Mouse (Mus musculus) spleen, adult 12 weeks (tissue): ENCODE measurements around the gene Pinlyp.

ENCODE experiments used
- DNase-seq: peaks from one replicate; pipeline ENCODE4 v3.0.0; 2022; ENCODE audit warnings: low spot score

The Pinlyp gene

DNA sequence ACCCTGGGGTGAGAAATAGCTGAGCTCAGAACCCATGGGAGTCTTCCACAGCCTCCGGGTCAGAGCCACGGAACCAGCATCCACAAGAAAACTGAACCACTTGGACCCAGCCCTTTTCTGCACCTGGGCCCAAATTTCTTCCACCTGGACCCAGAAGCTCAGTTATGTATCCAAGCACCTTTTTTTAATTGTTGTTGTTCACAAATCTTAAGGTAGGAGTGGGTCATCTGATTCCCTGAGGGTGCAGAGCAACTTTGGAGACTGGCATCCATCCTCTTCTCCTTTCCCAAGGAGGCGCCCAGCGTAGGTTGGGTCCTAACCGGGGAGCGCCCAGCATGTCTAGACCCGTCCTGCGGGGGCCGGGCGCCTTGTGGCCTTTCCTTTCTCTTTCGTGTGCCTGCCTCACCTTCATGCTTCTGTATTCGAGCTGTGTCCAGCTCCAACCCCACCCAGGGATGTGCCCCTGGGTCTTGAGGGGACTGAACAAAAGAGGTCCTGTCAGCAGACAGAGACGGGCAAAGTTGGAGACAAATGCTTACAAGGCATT is at the start of gene Pinlyp, which contains the start of gene Xrcc1:
Pinlyp (minus strand) TSS at position 51 of the 547 bp plus-strand sequence.
Xrcc1 (plus strand) TSS at position 222 of the 547 bp plus-strand sequence.
- no peak for DNase-seq

DNA sequence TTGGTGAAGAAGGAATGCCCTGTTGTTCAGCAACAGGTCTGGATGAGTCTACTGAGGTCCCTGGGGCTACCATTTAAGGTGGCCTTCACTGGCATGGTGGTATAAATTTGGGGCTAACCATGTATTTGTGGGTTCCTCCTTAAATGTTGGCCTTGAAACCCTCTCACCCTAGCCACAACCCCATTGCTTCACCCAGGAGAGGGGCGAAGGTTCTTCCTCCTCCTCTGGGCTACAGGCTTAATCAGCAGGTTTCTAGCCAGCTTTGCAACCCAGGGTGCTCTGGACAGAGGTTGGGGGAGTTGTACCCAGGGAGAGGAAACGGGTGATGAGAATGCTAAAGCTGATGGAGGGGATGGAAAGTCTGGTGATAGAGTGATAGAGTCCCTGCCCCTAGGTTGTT is 49.5 kb upstream of the Pinlyp start:
- DNase-seq, result no peak

DNA sequence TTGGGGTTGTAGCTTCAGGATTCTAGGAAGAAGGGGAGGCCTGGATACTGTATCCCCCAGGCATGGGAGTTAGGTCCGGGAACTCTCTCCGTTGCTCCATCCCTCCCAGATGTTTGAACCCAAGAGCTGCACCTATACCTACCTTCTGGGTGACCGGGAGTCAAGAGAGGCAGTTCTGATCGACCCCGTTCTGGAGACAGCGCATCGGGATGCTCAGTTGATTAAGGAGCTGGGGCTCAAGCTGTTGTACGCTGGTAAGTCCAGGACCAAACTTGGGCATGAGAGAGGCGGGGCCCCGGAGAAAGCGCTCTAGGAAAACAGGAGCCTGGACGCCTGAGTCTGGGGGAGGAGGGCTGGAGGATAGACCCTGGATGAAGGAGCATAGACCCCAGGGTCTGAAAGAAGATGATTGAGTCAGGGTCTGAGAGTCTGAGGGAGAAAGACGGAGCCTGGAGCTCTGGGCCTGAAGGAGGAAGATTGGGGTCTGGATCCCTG is 48.4 kb upstream of the Pinlyp start:
- no peak for DNase-seq

DNA sequence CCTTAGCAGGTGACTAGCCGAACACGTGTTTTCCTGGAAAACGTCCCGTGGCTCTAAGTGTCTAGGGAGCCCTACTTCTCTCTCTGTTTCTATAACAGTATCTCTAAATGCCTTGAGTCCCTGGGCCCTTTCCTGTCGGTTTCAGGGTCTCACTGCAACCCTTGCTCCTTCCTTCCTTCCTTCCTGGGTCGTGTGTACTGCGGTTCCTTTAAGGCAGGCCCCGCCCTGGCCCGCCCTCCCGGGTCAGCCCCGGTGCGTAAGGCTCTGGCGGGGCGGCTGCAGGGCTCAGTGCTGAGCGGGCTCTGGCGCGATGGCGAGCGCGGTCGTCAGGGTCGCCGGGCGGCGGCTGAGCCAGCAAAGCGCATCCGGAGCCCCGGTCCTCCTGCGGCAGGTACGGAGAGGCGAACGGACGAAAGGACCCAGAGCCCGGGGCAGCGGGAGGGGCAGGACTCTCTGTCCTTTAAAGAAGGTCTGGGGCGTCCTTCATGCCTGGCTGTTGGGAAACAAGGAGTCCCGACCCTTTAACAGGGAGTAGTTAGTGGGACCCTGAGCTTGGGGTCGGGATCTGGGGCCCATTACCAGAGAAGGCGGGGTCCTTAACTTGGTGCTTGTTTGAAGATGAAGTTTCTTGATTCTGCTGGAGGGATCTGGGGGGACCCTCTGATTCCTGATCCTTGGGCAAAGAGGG is 47.8 kb upstream of the Pinlyp start:
- peak; percentile 58 for DNase-seq

DNA sequence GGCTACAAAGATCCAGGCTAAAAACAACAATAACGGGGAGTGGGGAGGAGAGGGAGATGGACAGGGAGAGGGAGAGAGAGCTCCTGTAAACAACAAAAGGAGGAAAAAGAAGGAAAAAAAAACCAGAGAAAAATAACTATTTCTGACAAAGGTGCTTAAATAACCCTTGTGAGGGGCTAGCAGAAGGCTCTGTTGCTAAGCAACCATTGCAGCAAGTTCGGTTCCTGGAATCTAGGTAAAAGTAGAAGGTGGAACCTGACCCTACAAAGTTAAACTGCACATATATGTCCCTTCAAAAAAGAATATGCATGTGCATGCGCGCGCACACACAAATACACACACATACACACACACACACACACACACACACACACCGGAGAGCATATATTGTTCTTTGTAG is 46.9 kb upstream of the Pinlyp start:
- no peak for DNase-seq

DNA sequence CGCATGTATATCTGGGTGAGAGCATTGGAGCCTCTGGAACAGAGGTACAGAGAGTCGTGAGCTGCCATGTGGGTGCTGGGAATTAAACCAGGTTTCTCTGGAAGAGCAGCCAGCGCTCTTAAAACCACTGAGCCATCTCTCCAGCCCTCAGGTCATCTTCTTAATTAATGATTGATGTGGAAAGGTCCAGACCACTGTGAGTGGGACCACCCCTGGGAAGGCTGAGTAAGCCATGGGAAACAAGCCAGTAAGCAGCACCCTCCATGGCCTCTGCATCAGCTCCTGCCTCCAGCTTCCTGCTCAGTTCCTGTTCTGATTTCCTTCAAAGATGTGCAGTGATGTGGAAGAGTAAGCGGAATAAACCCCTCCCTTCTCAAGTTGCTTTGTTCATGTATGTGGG is 46.2 kb upstream of the Pinlyp start:
- no peak for DNase-seq

DNA sequence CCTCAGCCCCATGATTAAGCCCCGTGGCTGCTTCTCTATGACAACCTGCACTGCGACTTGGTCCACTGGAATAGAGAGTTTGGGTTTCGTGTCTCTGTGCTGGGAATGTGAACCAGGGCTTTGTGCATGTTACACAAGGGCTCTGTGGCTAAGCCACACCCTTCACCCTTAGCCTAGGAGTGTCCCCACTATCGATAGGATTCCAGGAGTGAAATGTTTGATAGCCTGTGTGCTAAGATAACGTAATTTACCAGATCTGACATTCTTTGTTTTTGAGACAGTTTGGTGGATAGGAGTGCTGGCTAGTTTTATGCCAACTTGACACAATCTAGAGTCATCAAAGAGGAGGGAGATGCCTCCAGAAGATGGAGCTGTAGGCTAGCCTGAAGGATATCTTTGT is 45.8 kb upstream of the Pinlyp start:
- DNase-seq, result no peak

DNA sequence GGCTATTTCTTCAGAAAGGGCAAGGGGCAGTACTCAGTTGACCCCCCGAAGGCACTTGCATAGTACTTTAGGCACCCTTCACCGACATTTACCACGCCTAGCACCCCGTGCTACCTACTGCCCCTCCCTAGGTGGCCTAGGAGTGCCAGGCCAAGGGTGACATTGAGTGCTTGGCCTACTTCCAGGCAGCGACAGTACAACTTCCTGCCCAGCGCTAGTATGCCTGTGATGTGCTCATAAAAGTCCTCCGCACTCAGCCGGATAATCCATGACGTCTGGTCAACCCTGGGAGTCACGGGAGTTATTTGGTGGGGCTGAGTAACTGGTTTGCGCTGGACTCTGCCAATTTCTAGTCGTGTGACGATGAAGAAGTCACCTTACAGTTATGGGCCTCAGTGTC is 42.4 kb upstream of the Pinlyp start:
- DNase-seq, result no peak

DNA sequence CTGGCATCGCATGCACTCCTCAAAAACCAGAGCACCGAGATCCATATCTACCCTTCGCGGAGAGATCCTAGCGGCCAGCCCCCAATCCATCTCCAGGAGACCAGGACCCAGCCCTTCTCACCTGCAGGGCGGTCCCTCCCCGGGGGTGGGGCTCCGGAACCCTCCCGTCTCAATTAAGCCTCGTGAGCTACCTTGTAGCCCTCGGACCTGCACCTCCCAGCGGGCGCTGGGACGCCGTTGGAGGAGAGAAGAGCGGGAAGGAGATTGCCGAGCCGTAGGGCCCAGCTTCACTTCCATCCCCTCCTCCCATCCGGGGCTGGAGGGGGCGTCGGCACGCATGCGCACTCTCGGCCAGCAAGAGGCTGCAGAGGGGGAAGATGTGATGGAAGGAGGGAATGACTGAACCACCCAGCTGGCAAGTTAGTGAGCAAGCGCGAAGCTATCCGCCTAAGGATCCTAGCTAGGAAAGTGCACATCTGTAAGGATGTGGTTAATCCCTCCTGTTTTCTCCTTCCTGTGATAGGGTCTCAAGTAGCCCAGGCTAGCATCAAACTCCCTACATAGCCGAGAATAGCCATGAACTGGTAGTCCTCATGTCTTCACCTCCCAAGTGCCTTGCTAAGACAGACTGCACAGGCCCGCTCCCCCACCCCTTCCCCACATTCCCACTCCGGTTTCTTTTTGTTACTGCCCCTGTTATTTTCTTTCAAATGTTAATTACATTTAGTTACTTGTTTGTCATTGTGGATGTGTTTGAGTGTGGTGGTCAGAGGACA is 41.6 kb upstream of the Pinlyp start, which contains the start of the genes Ethe1 and Zfp575:
Ethe1 (plus strand) TSS at position 214 of the 776 bp plus-strand sequence.
Zfp575 (minus strand) TSS at position 312 of the 776 bp plus-strand sequence.
- DNase-seq, result no peak

DNA sequence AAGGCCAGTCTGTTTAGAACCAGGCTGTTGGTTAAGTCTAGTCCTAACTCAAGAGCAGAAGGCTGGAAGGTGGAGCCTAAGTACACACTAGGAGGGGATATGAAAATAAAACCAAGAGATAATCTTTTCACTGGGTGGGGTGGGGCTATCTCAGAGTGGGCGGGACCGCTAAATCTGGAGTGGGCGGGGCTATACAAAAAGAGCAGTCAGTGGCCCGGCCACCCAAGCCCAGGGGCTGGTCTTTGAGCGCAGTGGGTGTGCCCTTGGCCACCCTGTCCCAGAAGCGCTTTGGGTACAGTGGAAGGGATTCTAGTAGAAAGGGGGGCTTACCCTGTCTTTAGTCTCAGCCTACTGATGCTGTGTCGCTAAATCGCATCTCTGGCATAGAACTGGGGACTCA is 40.9 kb upstream of the Pinlyp start:
- DNase-seq, result no peak

DNA sequence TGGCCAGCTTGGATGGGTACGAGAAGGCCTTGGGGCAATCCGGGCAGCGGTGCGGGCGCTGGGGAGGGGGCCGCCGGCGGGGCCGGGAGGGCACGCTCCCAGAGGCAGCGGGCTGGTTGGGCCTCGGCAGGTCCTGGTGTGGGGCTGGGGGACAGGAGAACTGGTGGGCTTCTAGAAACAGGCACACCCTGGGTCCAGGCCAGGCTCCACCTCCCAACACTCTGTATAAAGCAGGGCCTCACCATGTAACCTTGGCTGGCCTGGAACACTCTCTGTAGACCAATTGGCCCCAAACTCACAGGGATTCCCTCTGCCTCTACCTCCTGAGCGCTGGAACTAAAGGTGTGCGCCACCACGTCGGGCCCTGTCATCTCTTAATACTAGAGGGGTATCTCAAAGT is 40.1 kb upstream of the Pinlyp start:
- no peak for DNase-seq

DNA sequence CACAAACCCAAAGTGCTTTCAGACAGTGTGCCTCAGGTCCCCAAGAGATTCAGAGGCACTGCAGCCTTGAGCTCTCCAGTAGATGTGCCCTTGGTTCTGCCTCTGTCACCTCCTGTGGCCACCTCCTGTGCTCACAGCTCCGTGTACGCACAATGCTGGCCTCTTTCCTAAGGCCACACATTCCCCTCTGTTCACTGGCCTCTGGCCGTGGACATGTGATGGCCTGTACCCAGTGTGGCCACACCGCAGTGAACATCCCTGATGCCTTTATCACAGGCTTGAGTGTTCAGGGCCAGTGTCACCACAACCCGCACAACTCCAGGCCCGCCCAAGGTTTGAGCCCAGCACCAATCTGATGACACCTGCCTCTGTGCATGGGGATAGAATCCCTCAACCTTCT is 39.0 kb upstream of the Pinlyp start:
- no peak for DNase-seq

DNA sequence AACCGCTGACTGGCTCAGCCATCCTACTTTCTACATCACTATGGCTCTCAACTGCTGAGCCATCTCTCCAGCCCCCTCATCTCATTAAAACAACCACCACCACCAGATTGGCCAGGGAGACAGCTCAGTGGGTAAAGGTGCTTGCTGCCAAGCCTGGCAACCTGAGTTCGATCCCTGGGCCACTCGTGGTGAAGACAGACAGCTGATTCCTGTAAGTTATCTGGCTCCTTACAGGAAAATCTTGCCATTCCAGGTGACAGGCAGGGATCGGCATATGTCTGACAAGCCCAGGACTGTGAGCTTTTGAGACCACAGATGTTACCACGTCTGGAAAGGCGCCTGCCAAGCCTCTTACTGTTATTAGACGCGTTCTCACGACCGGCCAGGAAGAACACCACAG is 31.9 kb upstream of the Pinlyp start:
- DNase-seq, result no peak

DNA sequence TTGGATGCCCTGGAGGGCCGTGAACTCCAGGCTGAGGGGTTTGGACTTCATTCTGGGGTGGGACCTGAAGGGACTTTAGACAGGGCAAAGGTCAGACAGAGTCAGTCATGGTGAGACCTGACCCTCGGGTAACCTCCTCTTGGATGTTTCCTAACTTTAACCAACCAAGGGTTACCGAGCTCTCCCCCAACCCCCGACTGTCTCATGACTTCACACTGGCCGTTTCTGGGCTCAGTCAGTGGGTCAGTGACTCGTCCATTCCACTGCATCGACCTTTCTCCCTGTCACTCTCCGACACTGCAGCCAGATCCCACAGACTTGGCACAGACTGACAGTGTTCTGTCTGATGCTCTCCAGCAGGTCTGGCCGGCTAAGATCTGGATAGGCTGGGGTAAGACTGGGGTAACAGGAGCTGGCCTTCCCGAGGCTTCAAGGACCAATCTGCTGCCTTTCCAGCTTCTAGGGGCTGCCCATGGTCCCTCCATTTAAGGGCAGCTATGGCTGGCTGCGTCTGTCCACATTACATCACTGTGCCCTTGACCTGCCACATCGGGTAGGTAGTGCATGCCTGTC is 28.4 kb upstream of the Pinlyp start:
- no peak for DNase-seq

DNA sequence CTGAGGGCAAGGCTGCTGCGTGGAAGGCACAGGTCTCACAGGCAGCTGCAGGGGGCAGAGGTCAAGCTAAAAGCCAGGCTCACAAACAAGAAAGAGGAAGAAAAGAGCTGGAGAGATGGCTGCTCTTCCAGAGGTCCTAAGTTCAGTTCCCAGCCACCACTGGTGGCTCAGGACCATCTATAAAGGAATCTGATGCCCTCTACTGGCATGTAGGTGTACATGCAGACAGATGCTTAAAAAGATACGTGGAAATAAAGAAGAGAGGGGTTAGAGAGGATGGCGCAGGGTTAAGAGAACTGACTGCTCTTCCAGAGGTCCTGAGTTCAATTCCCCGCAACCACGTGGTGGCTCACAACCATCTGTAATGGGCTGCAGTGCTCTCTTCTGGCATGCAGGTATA is 26.5 kb upstream of the Pinlyp start:
- no peak for DNase-seq

DNA sequence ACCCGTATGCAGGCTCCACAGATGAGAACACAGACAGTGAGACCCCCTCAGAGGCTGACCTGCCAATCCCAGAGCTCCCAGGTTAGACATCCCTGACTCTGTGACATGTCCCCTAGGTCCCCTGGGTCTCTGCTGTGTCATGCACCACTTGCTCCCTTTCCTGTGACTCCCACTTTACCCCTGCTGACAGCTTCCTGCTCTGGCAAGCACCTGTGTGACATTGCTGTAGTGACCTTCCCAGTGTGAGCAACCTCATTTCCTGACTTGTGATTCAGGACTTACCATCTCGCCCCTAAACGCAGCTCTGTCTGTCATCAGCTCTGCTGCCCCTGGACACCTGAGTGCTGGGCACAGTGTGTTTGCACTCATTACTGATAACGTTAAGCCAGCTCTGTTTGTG is 25.2 kb upstream of the Pinlyp start:
- DNase-seq, result no peak

DNA sequence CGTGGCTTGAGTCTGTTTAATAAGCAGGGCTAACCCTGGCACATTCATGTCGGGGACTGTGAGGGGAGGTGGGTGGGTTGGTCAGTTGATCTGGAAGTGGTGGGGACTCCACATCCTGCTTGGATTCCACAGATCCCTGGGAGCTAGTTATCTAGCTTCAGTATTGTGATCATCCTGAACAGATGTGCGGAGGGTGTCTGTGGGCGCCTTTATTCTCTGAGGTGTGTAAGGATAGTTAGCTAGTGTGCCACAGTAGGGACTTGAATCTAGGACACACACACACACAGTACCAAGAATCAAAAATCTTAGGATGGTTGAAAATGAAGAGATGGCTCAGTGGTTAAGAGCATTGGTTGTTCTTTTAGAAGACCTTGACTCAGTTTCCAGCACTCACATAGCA is 22.6 kb upstream of the Pinlyp start:
- DNase-seq, result no peak

DNA sequence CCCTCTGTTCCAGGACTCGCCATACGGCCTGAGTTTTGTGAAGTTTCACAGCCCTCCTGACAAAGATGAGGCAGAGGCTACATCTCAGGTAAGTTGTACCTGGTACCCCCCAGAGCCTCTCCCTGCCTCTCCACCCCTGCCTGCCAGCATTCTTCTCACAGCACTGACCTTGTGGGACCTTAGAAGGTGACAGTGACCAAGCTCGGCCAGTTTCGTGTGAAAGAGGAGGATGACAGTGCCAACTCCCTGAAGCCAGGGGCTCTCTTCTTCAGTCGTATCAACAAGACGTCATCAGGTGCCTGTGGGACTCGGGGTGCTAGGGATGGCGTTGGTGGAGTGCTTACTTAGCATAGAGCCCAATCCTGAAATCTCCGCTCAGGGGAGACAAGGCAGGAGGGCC is 20.3 kb upstream of the Pinlyp start:
- no peak for DNase-seq

DNA sequence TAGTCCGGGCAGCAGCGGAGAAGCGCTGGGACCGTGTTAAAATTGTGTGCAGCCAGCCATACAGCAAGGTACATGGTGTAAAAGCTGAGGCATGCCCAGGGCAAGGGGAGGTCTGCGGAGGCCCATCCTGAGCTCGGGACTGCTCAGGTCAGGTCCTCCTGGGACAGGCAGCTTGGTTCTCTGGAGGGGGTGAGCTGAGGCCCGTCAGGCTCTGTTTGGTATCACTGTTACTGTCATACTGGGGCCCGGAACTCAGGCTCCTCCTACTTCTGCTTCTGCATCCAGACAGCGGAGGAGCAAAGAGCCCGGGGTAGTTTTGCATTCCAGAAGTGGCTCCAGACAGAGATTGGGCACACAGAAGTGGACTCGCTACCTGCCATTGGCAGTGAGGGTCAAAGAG is 19.7 kb upstream of the Pinlyp start:
- DNase-seq, result no peak

DNA sequence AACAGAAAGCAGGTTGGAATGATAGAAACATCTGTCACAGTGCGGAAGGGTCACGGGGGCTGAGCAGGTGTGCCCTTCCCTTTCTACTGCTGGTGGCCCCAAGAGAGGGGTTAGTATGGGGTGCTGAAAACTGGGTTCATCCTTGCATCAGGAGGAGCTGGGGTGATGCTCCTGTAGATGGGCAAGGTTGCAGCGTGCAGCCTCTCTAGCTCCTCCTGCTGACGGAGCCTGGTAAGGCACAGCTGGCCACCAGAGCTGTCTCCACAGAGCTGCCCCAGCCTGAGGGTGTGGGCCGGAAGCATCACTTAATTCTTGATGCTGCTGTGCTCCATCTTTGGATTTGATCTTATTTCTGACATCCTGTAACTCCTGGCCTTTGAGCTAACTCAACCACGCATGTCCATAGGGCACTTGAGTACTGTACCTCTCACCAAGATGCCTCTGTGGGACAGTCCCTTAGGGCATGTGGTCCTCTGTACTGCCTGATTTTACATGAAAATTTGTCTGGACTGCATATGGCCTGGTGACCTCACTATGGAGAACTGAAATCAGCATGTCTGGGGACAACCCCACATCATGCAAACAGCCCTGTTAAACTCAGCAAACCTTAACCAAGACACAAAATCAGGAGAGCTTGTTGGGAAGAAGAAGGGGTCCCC is 18.8 kb upstream of the Pinlyp start:
- DNase-seq, result peak; percentile 70

DNA sequence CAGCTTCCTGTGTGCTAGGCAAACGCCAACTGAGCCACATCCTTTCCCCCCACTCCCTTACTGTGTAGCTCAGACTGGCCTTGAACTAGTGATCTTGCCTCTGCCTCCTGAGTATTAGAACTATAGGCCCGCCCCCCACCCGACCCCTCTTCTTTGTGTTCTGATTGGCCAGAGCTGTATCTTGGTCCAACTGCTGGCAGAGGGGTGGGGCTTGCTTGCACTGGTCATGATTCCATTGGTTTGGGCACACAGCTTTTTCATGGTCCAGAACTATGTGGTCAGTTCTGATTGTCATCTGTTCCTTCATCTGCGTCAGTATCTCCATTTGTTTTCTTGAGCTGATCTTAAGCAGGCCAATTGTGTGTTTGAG is 17.9 kb upstream of the Pinlyp start:
- no peak for DNase-seq

DNA sequence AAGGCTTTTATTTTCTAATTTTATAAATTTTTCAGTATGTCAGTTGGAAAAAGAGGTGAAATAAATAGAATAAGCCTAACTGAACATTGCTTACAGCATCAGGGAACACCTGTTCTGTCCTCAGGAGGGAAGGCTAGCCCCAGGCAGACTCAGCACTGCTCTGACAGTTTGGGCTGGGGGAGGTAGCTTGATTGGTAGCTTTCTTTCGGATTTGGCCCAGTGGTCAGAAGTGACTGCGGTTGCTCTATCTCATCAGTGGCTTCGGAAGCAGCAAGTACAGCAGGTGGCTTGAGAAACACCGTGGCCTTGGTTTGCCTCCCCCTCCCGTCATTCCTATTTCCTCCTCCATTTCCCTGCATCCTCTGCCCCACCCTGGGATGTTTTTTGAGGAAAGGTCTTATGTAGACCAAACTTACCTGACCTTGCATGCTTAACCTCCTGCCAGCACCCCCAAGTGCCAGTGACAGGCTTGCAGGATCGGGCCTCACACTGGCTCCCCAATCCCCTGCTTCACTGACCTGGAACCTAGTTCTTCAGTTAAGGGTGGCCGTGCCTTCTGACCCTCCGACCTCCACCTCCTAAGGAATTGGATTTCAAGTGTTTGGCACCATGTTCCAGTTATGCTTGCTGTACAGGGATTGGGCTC is 17.4 kb upstream of the Pinlyp start:
- no peak for DNase-seq
